Comparison of ENCODE assay signal across 9 mouse cellular contexts in the genomic region with DNA sequence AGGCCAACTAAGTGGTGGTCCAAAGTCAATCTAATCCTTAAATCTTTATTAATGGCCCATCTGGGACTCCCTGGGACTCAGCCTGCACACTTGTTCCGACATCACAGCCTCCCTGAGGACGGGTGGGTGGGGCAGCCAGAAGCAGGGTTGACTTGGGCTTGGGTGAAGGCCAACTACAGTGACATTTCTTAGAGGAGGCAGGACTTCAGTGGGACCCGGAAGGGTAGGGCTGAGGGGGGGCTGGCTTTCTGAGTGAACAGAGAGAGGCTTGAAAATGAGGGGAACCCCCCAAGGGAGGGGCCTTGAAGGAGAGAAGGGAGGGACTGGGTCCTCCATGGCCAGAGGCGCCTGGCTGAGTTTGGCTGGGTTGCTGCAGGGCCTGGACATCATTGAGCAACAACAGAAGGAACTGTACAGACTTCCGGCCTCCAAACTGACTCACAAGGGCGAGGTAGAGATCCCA. TPM values are rescaled to one million over a fixed set of nuclear protein-coding genes. Genes with fewer than 3 reads are reported as not detected.
DNase-seq lines count a peak whose midpoint lies in the region; ATAC-seq lines count a peak whose summit lies in the region.
"Had no signal": no experiment of that assay in that cellular context is flagged by ENCODE, and none has a peak within 500 bp of the region (broad histone marks: within the 10 kb centered on the region; RNA-seq: fewer than 3 reads in every experiment).

No protein-coding gene starts in this region.

- intact Hi-C loops in gastrocnemius, postnatal 14 days (cut with DNase I; ENCODE audit: low total_unique reads) = loop anchor here (2.0 kb wide), 1 partner anchor 133 kb away; no protein-coding TSS in a partner anchor

- DNase-seq in ovary, postnatal 36 days (ENCODE audit: low spot score) = peak; percentile 23
- no peak for DNase-seq in ovary, postnatal 10 days (ENCODE audit: low spot score)
- peak; percentile 52 for DNase-seq in gastrocnemius, postnatal 14 days
- DNase-seq in lung, adult 18-20 months = peak; percentile 35 to 48
- peak; percentile 47 to 64 for DNase-seq in urinary bladder, postnatal 36 days (ENCODE audit: low spot score in 2 of 2)
- no peak for DNase-seq in thymus, postnatal 4 days

- no peak for ATAC-seq in inflammation-experienced regulatory T-cells, adult 6 months

RNA-seq across cellular contexts. Expression of gene Spocd1, which starts 22.3 kb away (rescaled TPM):
- total RNA-seq in gastrocnemius, postnatal 14 days (2021) = not detected
- not detected for polyA plus RNA-seq in inflammation-experienced regulatory T-cells, adult 6 months (2017; shearing (Covaris generic))
- polyA plus RNA-seq: erythroblast, embryonic 14.5 days; limb, embryonic 10.5 days had no signal

RNA-seq across cellular contexts. Expression of gene Adgrb2, which starts 33.3 kb away (rescaled TPM):
- 1 to 10 TPM; 1.0 to 1.5 TPM for total RNA-seq in gastrocnemius, postnatal 14 days (2021)
- polyA plus RNA-seq in inflammation-experienced regulatory T-cells, adult 6 months (2017; shearing (Covaris generic)) = 1 to 10 TPM in 1 of 3 experiments, under 1 TPM in 1, not detected in 1; 0.58 to 1.2 TPM
- polyA plus RNA-seq: erythroblast, embryonic 14.5 days had no signal

Comparison
In these comparisons a context has a peak if more than half of its experiments do, and no peak if none do; other contexts are left out.
1. DNase-seq: peak in ovary, postnatal 36 days (single experiment), gastrocnemius, postnatal 14 days (single experiment), lung, adult 18-20 months (2 of 2) and urinary bladder, postnatal 36 days (2 of 2); none in ovary, postnatal 10 days (single experiment) and thymus, postnatal 4 days (single experiment).